Comparison of ENCODE assay signal across 11 mouse cellular contexts in the genomic region with DNA sequence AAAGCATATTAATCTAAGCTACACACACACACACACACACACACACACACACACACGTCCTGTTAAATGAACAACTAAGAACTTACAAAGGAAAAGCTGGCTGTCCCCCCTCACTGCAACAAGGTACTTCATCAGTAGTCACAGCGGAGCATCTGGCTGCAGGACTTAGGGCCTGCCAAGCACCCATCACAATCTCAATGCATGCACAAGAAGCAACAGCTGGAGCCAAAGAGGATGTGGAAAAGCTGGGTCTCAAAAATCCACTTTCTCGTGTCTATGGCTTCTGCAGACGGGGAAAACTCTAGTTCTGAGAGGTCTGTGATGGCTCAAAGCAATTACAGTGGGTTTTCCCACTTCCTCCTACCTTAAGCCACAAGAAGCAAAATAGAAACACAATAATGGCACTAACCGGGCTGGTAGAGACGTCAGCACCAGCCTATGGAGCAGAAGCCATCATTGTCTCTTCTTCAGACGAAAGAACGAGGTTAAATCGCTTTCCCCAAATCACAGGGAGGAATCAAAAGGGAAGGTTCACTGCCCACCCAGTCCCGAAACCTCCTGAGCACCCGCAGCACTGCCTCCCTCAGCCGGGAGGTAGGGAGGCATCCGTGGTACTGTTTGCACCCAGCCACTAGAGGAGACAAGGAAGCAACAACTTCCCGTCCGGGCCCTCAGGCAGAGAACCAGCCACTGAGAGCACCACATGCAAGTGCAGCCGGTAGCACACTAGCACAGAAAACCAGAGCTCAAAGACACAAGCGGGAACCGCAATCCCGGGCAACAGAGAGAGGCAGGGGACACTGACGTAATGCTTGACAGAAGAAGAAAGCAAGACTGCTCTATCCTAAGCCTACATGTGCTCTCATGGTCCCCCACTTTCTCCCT. TPM values are rescaled to one million over a fixed set of nuclear protein-coding genes. Genes with fewer than 3 reads are reported as not detected.
DNase-seq lines count a peak whose midpoint lies in the region; ATAC-seq lines count a peak whose summit lies in the region.
"Had no signal": no experiment of that assay in that cellular context is flagged by ENCODE, and none has a peak within 500 bp of the region (broad histone marks: within the 10 kb centered on the region; RNA-seq: fewer than 3 reads in every experiment).

No protein-coding gene starts in this region.

- no peak overlapping the region for H3K9ac ChIP-seq in intestine, embryonic 14.5 days (ENCODE audit: low read length)
- H3K9ac ChIP-seq in intestine, embryonic 15.5 days: no peak overlapping the region

- no peak overlapping the region for H3K27ac ChIP-seq in intestine, embryonic 14.5 days (ENCODE audit: low read depth)
- no peak overlapping the region for H3K27ac ChIP-seq in intestine, embryonic 15.5 days

- H3K27me3 ChIP-seq in intestine, embryonic 14.5 days (replicated peaks; ENCODE audit: control insufficient read depth, insufficient read depth, low read length): no peaks in the 10 kb centered on the region
- no peaks in the 10 kb centered on the region for H3K27me3 ChIP-seq in intestine, embryonic 15.5 days (replicated peaks)

- no peaks in the 10 kb centered on the region for H3K36me3 ChIP-seq in intestine, embryonic 14.5 days (ENCODE audit: control insufficient read depth, insufficient read depth, low read length)
- H3K36me3 ChIP-seq in intestine, embryonic 15.5 days: no peaks in the 10 kb centered on the region

- 65% methylated on average over 20 of the region's 20 CpGs for WGBS in intestine, embryonic 14.5 days
- WGBS in intestine, embryonic 15.5 days: 63% methylated on average over 20 of the region's 20 CpGs

- DNase-seq in intestine, embryonic 14.5 days (ENCODE audit: low spot score): no peak
- DNase-seq in CD4-positive helper T cell, adult 2 months (ENCODE audit: low read depth, low spot score): peak; percentile 78
- DNase-seq in brain, adult 2 months (ENCODE audit: low read depth, low spot score): peak; percentile 42
- DNase-seq in naive thymus-derived CD4-positive, alpha-beta T cell, adult 2 months (ENCODE audit: low read depth): peak; percentile 83
- DNase-seq in c-Kit-positive CD71-positive TER-119-positive erythroid progenitor cells, embryonic 14.5 days (ENCODE audit: low spot score): no peak
- no peak for DNase-seq in left cerebral cortex, postnatal 14 days (ENCODE audit: low spot score in 2 of 2)
- DNase-seq in adrenal gland, postnatal 36 days: no peak
- DNase-seq: cerebellum, postnatal 14 days; kidney, adult 18-20 months; lung, adult 2 months had no signal

- no peak overlapping the region for H3K4me3 ChIP-seq in intestine, embryonic 14.5 days (ENCODE audit: low read depth, low read length)
- no peak overlapping the region for H3K4me3 ChIP-seq in intestine, embryonic 15.5 days (replicated peaks)

- no peak overlapping the region for H3K4me2 ChIP-seq in intestine, embryonic 14.5 days (ENCODE audit: low read length)
- no peak overlapping the region for H3K4me2 ChIP-seq in intestine, embryonic 15.5 days (replicated peaks)

- H3K4me1 ChIP-seq in intestine, embryonic 14.5 days (replicated peaks; ENCODE audit: control insufficient read depth, insufficient read depth, low read length): peaks cover 21% of the 10 kb centered on the region
- 0 out of 2 replicates have a peak, but pooled peaks cover 10% of the 10 kb centered on the region for H3K4me1 ChIP-seq in intestine, embryonic 15.5 days (replicated peaks)

- intact Hi-C loops in left cerebral cortex, postnatal 14 days (cut with DNase I): no loop called here

- no peaks in the 10 kb centered on the region for H3K9me3 ChIP-seq in intestine, embryonic 14.5 days (ENCODE audit: control insufficient read depth, low read length)
- no peaks in the 10 kb centered on the region for H3K9me3 ChIP-seq in intestine, embryonic 15.5 days

- 0 out of 2 replicates have a peak, but pooled peaks have one; percentile 50 for ATAC-seq in intestine, embryonic 14.5 days (replicated peaks; ENCODE audit: low FRiP score, low TSS enrichment, low read depth)
- no peak for ATAC-seq in intestine, embryonic 15.5 days

RNA-seq across cellular contexts. Expression of a gene that starts 11.1 kb away (rescaled TPM):
- 42.6 and 46.8 TPM in 2 replicates for polyA plus RNA-seq in intestine, embryonic 14.5 days (2014; fragmentation: Nextera tagmentation; extraction: Ambion mirVana)
- 33.0 and 43.9 TPM in 2 replicates for polyA plus RNA-seq in intestine, embryonic 15.5 days (2015; fragmentation: Nextera tagmentation; extraction: Ambion mirVana)
- total RNA-seq in left cerebral cortex, postnatal 14 days (2021): 10 to 100 TPM; 36.1 to 39.2 TPM
- total RNA-seq in adrenal gland, postnatal 36 days (2021): 10 to 100 TPM; 20.1 to 27.4 TPM

Comparison
In these comparisons a context has a peak if more than half of its experiments do, and no peak if none do; other contexts are left out.
1. DNase-seq: peak in CD4-positive helper T cell, adult 2 months (single experiment), brain, adult 2 months (single experiment) and naive thymus-derived CD4-positive, alpha-beta T cell, adult 2 months (single experiment); none in intestine, embryonic 14.5 days (single experiment), c-Kit-positive CD71-positive TER-119-positive erythroid progenitor cells, embryonic 14.5 days (single experiment), left cerebral cortex, postnatal 14 days (0 of 2) and adrenal gland, postnatal 36 days (0 of 2).